Mouse (Mus musculus) lung, adult 2 months (tissue): ENCODE data around the gene Cd101. TPM values are rescaled to one million over a fixed set of nuclear protein-coding genes. Genes with fewer than 3 reads are reported as not detected.

Source experiments
- DNase-seq: peaks from one replicate; pipeline ENCODE4 v3.0.0; 2022
- H3K4me1 ChIP-seq: fragments of 200-500 bp; 2 replicates; pipeline ENCODE4 v1.6.1; 2011; ENCODE audit warnings: low read length; ENCODE audit not compliant: control insufficient read depth, insufficient read depth
- H3K4me3 ChIP-seq: fragments of 200-500 bp; replicated peaks from 2 replicates; pipeline ENCODE3; 2011; ENCODE audit warnings: low read depth, mild to moderate bottlenecking, control low read depth, low read length; ENCODE audit errors: extremely low read depth
- CTCF ChIP-seq: fragments of 200-500 bp; IDR thresholded peaks from 2 replicates; pipeline ENCODE4 v1.5.1; 2011; ENCODE audit warnings: mild to moderate bottlenecking, low read length, control low read depth; ENCODE audit not compliant: insufficient read depth
- POLR2A ChIP-seq: fragments of 200-500 bp; IDR thresholded peaks from 2 replicates; pipeline ENCODE4 v1.6.1; 2011; ENCODE audit warnings: low read depth, mild to moderate bottlenecking, control low read depth, low read length, borderline replicate concordance; ENCODE audit errors: extremely low read depth
- WGBS: fragments of 180-500 bp; shearing (Covaris S2); methylation state at CpG from one replicate; pipeline ENCODE4 v1.1.7; 2018; 5-methylcytosine and 5-hydroxymethylcytosine counted together
- polyA plus RNA-seq: library from polyadenylated mRNA; depleted of rRNA; stranded (reverse); fragments of >200 nt; gene quantifications from 2 replicates; pipeline ENCODE4 v1.2.3, GENCODE M21; 2012; rRNA removed

Gene Cd101
- polyA plus RNA-seq, 1 experiment = 1.8 TPM

- peak; percentile 25 for DNase-seq
- 84% methylated on average over 14 of the region's 14 CpGs for WGBS
Measured at GRCm38 (mm10) chr3:100963849-100964542, 65.4 kb downstream of the Cd101 start.

GRCm38 (mm10) chr3:100961501-100961900 is 67.9 kb downstream of the Cd101 start:
- DNase-seq = no peak
- TF ChIP-seq CTCF (no peak), POLR2A (no peak)
- H3K4me3 ChIP-seq = no peak overlapping the region
- H3K4me1 ChIP-seq = no peaks in the 10 kb centered on the region
- WGBS = 74% methylated on average over 7 of the region's 7 CpGs

More at GRCm38 (mm10) chr3:100963849-100964542, 65.4 kb downstream of the Cd101 start:
- no peak overlapping the region for H3K4me3 ChIP-seq
- no peaks in the 10 kb centered on the region for H3K4me1 ChIP-seq
- TF ChIP-seq POLR2A = no peak
- peak; percentile 35; the same call in 1 of the 2 replicates for TF ChIP-seq CTCF

GRCm38 (mm10) chr3:100961007-100961406 is 68.3 kb downstream of the Cd101 start:
- WGBS = 70% methylated on average over 5 of the region's 5 CpGs
- no peak for TF ChIP-seq POLR2A
- TF ChIP-seq CTCF = no peak
- DNase-seq = no peak

GRCm38 (mm10) chr3:100954616-100955015 is 74.7 kb downstream of the Cd101 start:
- TF ChIP-seq CTCF (no peak), POLR2A (no peak)
- DNase-seq = no peak
- H3K4me3 ChIP-seq = no peak overlapping the region
- no peaks in the 10 kb centered on the region for H3K4me1 ChIP-seq

More at GRCm38 (mm10) chr3:100961007-100961406, 68.3 kb downstream of the Cd101 start:
- Histone ChIP-seq H3K4me3 (no peak overlapping the region), H3K4me1 (no peaks in the 10 kb centered on the region)

GRCm38 (mm10) chr3:100951531-100951930 is 77.8 kb downstream of the Cd101 start:
- H3K4me1 ChIP-seq = no peaks in the 10 kb centered on the region
- WGBS = 87% methylated on average over 4 of the region's 4 CpGs
- DNase-seq = no peak
- TF ChIP-seq CTCF (no peak), POLR2A (no peak)
- H3K4me3 ChIP-seq = no peak overlapping the region

- H3K4me1 ChIP-seq = no peaks in the 10 kb centered on the region
- no peak for TF ChIP-seq CTCF
- TF ChIP-seq POLR2A = no peak
- WGBS = 93% methylated on average over 8 of the region's 8 CpGs
- no peak overlapping the region for H3K4me3 ChIP-seq
- DNase-seq = no peak
Measured at GRCm38 (mm10) chr3:100947286-100947685, 82.1 kb downstream of the Cd101 start.

Other genes starting within 250 kb of the Cd101 start
- gene Vtcn1, start 204.1 kb downstream of the Cd101 start, polyA plus RNA-seq = 1.3 and 2.2 TPM in 2 replicates
- gene Trim45, start 107.4 kb downstream of the Cd101 start, polyA plus RNA-seq = 2.2 and 2.7 TPM in 2 replicates
- gene Ttf2, start 59.9 kb downstream of the Cd101 start, polyA plus RNA-seq = 2.3 and 3.0 TPM in 2 replicates
- gene Ptgfrn, start 80.7 kb upstream of the Cd101 start, polyA plus RNA-seq = 63.0 and 81.5 TPM in 2 replicates